Mouse (Mus musculus): ENCODE data around the gene Sytl3. TPM values are rescaled to one million over a fixed set of nuclear protein-coding genes. Genes with fewer than 3 reads are reported as not detected.

Gene Sytl3
- polyA plus RNA-seq, 1 experiment from 2014 or later, result not detected

GRCm38 (mm10) chr17:6777629-6778331 is 118.9 kb downstream of the Sytl3 start:
- Histone ChIP-seq H3K4me1 (ENCODE audit: control insufficient read depth, insufficient read depth, low read length) (peaks cover 17% of the 10 kb centered on the region), H3K4me3 (ENCODE audit: low read depth, low read length) (no peak overlapping the region), H3K4me2 (ENCODE audit: low read depth) (peak overlapping the region; percentile 70; the same call in 1 of the 2 replicates), H3K9me3 (ENCODE audit: control insufficient read depth, low read length) (no peaks in the 10 kb centered on the region), H3K27me3 (ENCODE audit: control insufficient read depth, insufficient read depth, low read length) (no peaks in the 10 kb centered on the region), H3K36me3 (ENCODE audit: control insufficient read depth, insufficient read depth, low read length) (no peaks in the 10 kb centered on the region), H3K9ac (ENCODE audit: low read length) (no peak overlapping the region), H3K27ac (ENCODE audit: low read depth, low read length) (no peak overlapping the region)
- ATAC-seq (ENCODE audit: insufficient read depth, low FRiP score, low TSS enrichment), result no peak
- no peak for DNase-seq (ENCODE audit: low spot score)
- 72% methylated on average over 12 of the region's 12 CpGs for WGBS

GRCm38 (mm10) chr17:6778332-6778683 is 119.4 kb downstream of the Sytl3 start:
- no peak overlapping the region for H3K27ac ChIP-seq (ENCODE audit: low read depth, low read length)
- H3K9ac ChIP-seq (ENCODE audit: low read length), result peak overlapping the region; percentile 47
- peak overlapping the region; percentile 70 for H3K4me2 ChIP-seq (ENCODE audit: low read depth)
- peak overlapping the region; percentile 30 for H3K4me3 ChIP-seq (ENCODE audit: low read depth, low read length)
- H3K9me3 ChIP-seq (ENCODE audit: control insufficient read depth, low read length), result no peaks in the 10 kb centered on the region
- peak; percentile 58 for DNase-seq (ENCODE audit: low spot score)
- ATAC-seq (ENCODE audit: insufficient read depth, low FRiP score, low TSS enrichment), result no peak
- H3K36me3 ChIP-seq (ENCODE audit: control insufficient read depth, insufficient read depth, low read length), result no peaks in the 10 kb centered on the region
- H3K27me3 ChIP-seq (ENCODE audit: control insufficient read depth, insufficient read depth, low read length), result no peaks in the 10 kb centered on the region
- peaks cover 17% of the 10 kb centered on the region for H3K4me1 ChIP-seq (ENCODE audit: control insufficient read depth, insufficient read depth, low read length)
- WGBS, result under 1% methylated on average over 9 of the region's 9 CpGs

- ATAC-seq (ENCODE audit: insufficient read depth, low FRiP score, low TSS enrichment), result no peak
Observed at GRCm38 (mm10) chr17:6778771-6779509, 120.0 kb downstream of the Sytl3 start.

GRCm38 (mm10) chr17:6779632-6780031 is 120.7 kb downstream of the Sytl3 start:
- no peak for DNase-seq (ENCODE audit: low spot score)
- Histone ChIP-seq H3K9ac (ENCODE audit: low read length) (0 out of 2 replicates have a peak overlapping the region, but pooled peaks have one; percentile 1), H3K4me2 (ENCODE audit: low read depth) (peak overlapping the region; percentile 70), H3K27ac (ENCODE audit: low read depth, low read length) (no peak overlapping the region), H3K9me3 (ENCODE audit: control insufficient read depth, low read length) (no peaks in the 10 kb centered on the region), H3K4me3 (ENCODE audit: low read depth, low read length) (no peak overlapping the region), H3K27me3 (ENCODE audit: control insufficient read depth, insufficient read depth, low read length) (no peaks in the 10 kb centered on the region), H3K4me1 (ENCODE audit: control insufficient read depth, insufficient read depth, low read length) (peaks cover 17% of the 10 kb centered on the region), H3K36me3 (ENCODE audit: control insufficient read depth, insufficient read depth, low read length) (no peaks in the 10 kb centered on the region)
- ATAC-seq (ENCODE audit: insufficient read depth, low FRiP score, low TSS enrichment), result no peak
- 24% methylated on average over 7 of the region's 7 CpGs for WGBS

More at GRCm38 (mm10) chr17:6778771-6779509, 120.0 kb downstream of the Sytl3 start:
- Histone ChIP-seq H3K4me2 (ENCODE audit: low read depth) (peak overlapping the region; percentile 70), H3K9me3 (ENCODE audit: control insufficient read depth, low read length) (no peaks in the 10 kb centered on the region), H3K4me3 (ENCODE audit: low read depth, low read length) (peak overlapping the region; percentile 30), H3K9ac (ENCODE audit: low read length) (peak overlapping the region; percentile 47), H3K4me1 (ENCODE audit: control insufficient read depth, insufficient read depth, low read length) (peaks cover 17% of the 10 kb centered on the region), H3K27ac (ENCODE audit: low read depth, low read length) (no peak overlapping the region), H3K27me3 (ENCODE audit: control insufficient read depth, insufficient read depth, low read length) (no peaks in the 10 kb centered on the region), H3K36me3 (ENCODE audit: control insufficient read depth, insufficient read depth, low read length) (no peaks in the 10 kb centered on the region)
- peak; percentile 69 for DNase-seq (ENCODE audit: low spot score)
- WGBS, result 6% methylated on average over 23 of the region's 23 CpGs

GRCm38 (mm10) chr17:6780521-6781115 is 121.7 kb downstream of the Sytl3 start:
- Histone ChIP-seq H3K27me3 (ENCODE audit: control insufficient read depth, insufficient read depth, low read length) (no peaks in the 10 kb centered on the region), H3K4me2 (ENCODE audit: low read depth) (peak overlapping the region; percentile 26; the same call in 1 of the 2 replicates), H3K36me3 (ENCODE audit: control insufficient read depth, insufficient read depth, low read length) (no peaks in the 10 kb centered on the region), H3K4me3 (ENCODE audit: low read depth, low read length) (no peak overlapping the region), H3K9me3 (ENCODE audit: control insufficient read depth, low read length) (no peaks in the 10 kb centered on the region), H3K4me1 (ENCODE audit: control insufficient read depth, insufficient read depth, low read length) (peaks cover 17% of the 10 kb centered on the region), H3K27ac (ENCODE audit: low read depth, low read length) (no peak overlapping the region), H3K9ac (ENCODE audit: low read length) (no peak overlapping the region)
- WGBS, result 72% methylated on average over 4 of the region's 4 CpGs
- ATAC-seq (ENCODE audit: insufficient read depth, low FRiP score, low TSS enrichment), result no peak
- DNase-seq (ENCODE audit: low spot score), result no peak

GRCm38 (mm10) chr17:6781273-6781672 is 122.4 kb downstream of the Sytl3 start:
- ATAC-seq (ENCODE audit: insufficient read depth, low FRiP score, low TSS enrichment), result no peak
- H3K9ac ChIP-seq (ENCODE audit: low read length), result no peak overlapping the region
- no peaks in the 10 kb centered on the region for H3K27me3 ChIP-seq (ENCODE audit: control insufficient read depth, insufficient read depth, low read length)
- H3K9me3 ChIP-seq (ENCODE audit: control insufficient read depth, low read length), result no peaks in the 10 kb centered on the region
- H3K27ac ChIP-seq (ENCODE audit: low read depth, low read length), result no peak overlapping the region
- peak overlapping the region; percentile 95 for H3K4me2 ChIP-seq (ENCODE audit: low read depth)
- DNase-seq (ENCODE audit: low spot score), result no peak
- H3K4me1 ChIP-seq (ENCODE audit: control insufficient read depth, insufficient read depth, low read length), result peaks cover 13% of the 10 kb centered on the region
- peak overlapping the region; percentile 84; the same call in 1 of the 2 replicates for H3K4me3 ChIP-seq (ENCODE audit: low read depth, low read length)
- H3K36me3 ChIP-seq (ENCODE audit: control insufficient read depth, insufficient read depth, low read length), result no peaks in the 10 kb centered on the region
- WGBS, result 50% methylated on average over 6 of the region's 6 CpGs

GRCm38 (mm10) chr17:6782033-6782526 is 123.2 kb downstream of the Sytl3 start:
- Histone ChIP-seq H3K4me3 (ENCODE audit: low read depth, low read length) (peak overlapping the region; percentile 84), H3K27me3 (ENCODE audit: control insufficient read depth, insufficient read depth, low read length) (no peaks in the 10 kb centered on the region), H3K9me3 (ENCODE audit: control insufficient read depth, low read length) (no peaks in the 10 kb centered on the region), H3K36me3 (ENCODE audit: control insufficient read depth, insufficient read depth, low read length) (no peaks in the 10 kb centered on the region), H3K4me2 (ENCODE audit: low read depth) (peak overlapping the region; percentile 95), H3K27ac (ENCODE audit: low read depth, low read length) (peak overlapping the region; percentile 20; the same call in 1 of the 2 replicates), H3K9ac (ENCODE audit: low read length) (peak overlapping the region; percentile 84), H3K4me1 (ENCODE audit: control insufficient read depth, insufficient read depth, low read length) (peaks cover 11% of the 10 kb centered on the region)
- no peak for ATAC-seq (ENCODE audit: insufficient read depth, low FRiP score, low TSS enrichment)
- WGBS, result under 1% methylated on average over 21 of the region's 21 CpGs
- peak; percentile 59 for DNase-seq (ENCODE audit: low spot score)

GRCm38 (mm10) chr17:6782611-6783005 is 123.7 kb downstream of the Sytl3 start, which contains the start of gene Ezr:
TSS of gene Ezr (minus strand) at chr17:6782784.
- H3K9me3 ChIP-seq (ENCODE audit: control insufficient read depth, low read length), result no peaks in the 10 kb centered on the region
- H3K27me3 ChIP-seq (ENCODE audit: control insufficient read depth, insufficient read depth, low read length), result no peaks in the 10 kb centered on the region
- peak within 1 kb of the TSS; percentile 84 for H3K4me3 ChIP-seq (ENCODE audit: low read depth, low read length)
- peak within 1 kb of the TSS; percentile 84 for H3K9ac ChIP-seq (ENCODE audit: low read length)
- peaks cover 10% of the 10 kb centered on the region for H3K4me1 ChIP-seq (ENCODE audit: control insufficient read depth, insufficient read depth, low read length)
- under 1% methylated on average over 50 of the region's 52 CpGs for WGBS
- peak; percentile 72 for ATAC-seq (ENCODE audit: insufficient read depth, low FRiP score, low TSS enrichment)
- H3K27ac ChIP-seq (ENCODE audit: low read depth, low read length), result peak within 1 kb of the TSS; percentile 56; the same call in 1 of the 2 replicates
- DNase-seq (ENCODE audit: low spot score), result peak; percentile 87
- H3K36me3 ChIP-seq (ENCODE audit: control insufficient read depth, insufficient read depth, low read length), result no peaks in the 10 kb centered on the region
- peak within 1 kb of the TSS; percentile 95 for H3K4me2 ChIP-seq (ENCODE audit: low read depth)
